Mouse (Mus musculus) neural tube, embryonic 14.5 days (tissue): ENCODE results near the gene Ankrd13a. TPM values are rescaled to one million over a fixed set of nuclear protein-coding genes. Genes with fewer than 3 reads are reported as not detected.

Experiments
- ATAC-seq: fragments of 200-750 bp; cut with Nextera tagmentation; 2 replicates; pipeline ENCODE4 v1.8.0; 2017; ENCODE audit warnings: low read depth, mild to moderate bottlenecking, moderate TSS enrichment, moderate library complexity
- H3K27ac ChIP-seq: fragments of 300-500 bp; sonication (generic); 2 replicates; pipeline ENCODE4 v1.5.1; 2014; ENCODE audit warnings: low read depth, mild to moderate bottlenecking, control low read depth, low read length, moderate library complexity, mixed read lengths
- H3K27me3 ChIP-seq: fragments of 300-500 bp; sonication (generic); 2 replicates; pipeline ENCODE4 v1.6.1; 2014; ENCODE audit warnings: low read length; ENCODE audit not compliant: control insufficient read depth, insufficient read depth
- H3K36me3 ChIP-seq: fragments of 300-500 bp; sonication (generic); 2 replicates; pipeline ENCODE4 v1.6.1; 2014; ENCODE audit warnings: low read length, mixed read lengths; ENCODE audit not compliant: control insufficient read depth, insufficient read depth
- H3K4me1 ChIP-seq: fragments of 300-500 bp; sonication (generic); 2 replicates; pipeline ENCODE4 v1.6.1; 2014; ENCODE audit warnings: low read length; ENCODE audit not compliant: control insufficient read depth, insufficient read depth
- H3K4me2 ChIP-seq: fragments of 300-500 bp; sonication (generic); 2 replicates; pipeline ENCODE4 v1.6.1; 2014; ENCODE audit warnings: mild to moderate bottlenecking, low read depth, low read length, control low read depth
- H3K4me3 ChIP-seq: fragments of 300-500 bp; sonication (generic); 2 replicates; pipeline ENCODE4 v1.5.1; 2014; ENCODE audit warnings: low read depth, low read length, control low read depth, mixed read lengths
- H3K9ac ChIP-seq: fragments of 300-500 bp; sonication (generic); replicated peaks from 2 replicates; pipeline ENCODE4 v1.6.1; 2014; ENCODE audit warnings: low read depth, mild to moderate bottlenecking, control low read depth, low read length, mixed read lengths
- H3K9me3 ChIP-seq: fragments of 300-500 bp; sonication (generic); 2 replicates; pipeline ENCODE4 v1.6.1; 2016; ENCODE audit warnings: low read length; ENCODE audit not compliant: control insufficient read depth
- WGBS: fragments of 180-500 bp; shearing (Covaris S2); extraction: QIAGEN DNeasy Blood & Tissue Kit; methylation state at CpG from one replicate; pipeline ENCODE4 v1.1.7; 2014; 5-methylcytosine and 5-hydroxymethylcytosine counted together
- polyA plus RNA-seq: library from polyadenylated mRNA; unstranded; fragments of >200 nt; fragmentation: Nextera tagmentation; extraction: Ambion mirVana; gene quantifications from 2 replicates; pipeline ENCODE4 v1.2.1, GENCODE M21; 2014

The Ankrd13a gene
- polyA plus RNA-seq, 1 experiment from 2014 or later: 38.8 TPM

GRCm38 (mm10) chr5:114742572-114742971, 31.9 kb upstream of the Ankrd13a start:
- H3K4me1 ChIP-seq: no peaks in the 10 kb centered on the region
- H3K27me3 ChIP-seq: no peaks in the 10 kb centered on the region
- H3K9ac ChIP-seq: no peak overlapping the region
- no peak overlapping the region for H3K27ac ChIP-seq
- no peak overlapping the region for H3K4me2 ChIP-seq
- H3K36me3 ChIP-seq: peaks cover 76% of the 10 kb centered on the region
- WGBS: 94% methylated on average over 10 of the region's 10 CpGs
- no peak for ATAC-seq
- H3K9me3 ChIP-seq: no peaks in the 10 kb centered on the region
- H3K4me3 ChIP-seq: no peak overlapping the region

GRCm38 (mm10) chr5:114742998-114743696, 31.3 kb upstream of the Ankrd13a start:
- peaks cover 71% of the 10 kb centered on the region for H3K36me3 ChIP-seq
- H3K9ac ChIP-seq: no peak overlapping the region
- no peaks in the 10 kb centered on the region for H3K4me1 ChIP-seq
- no peak for ATAC-seq
- H3K4me3 ChIP-seq: no peak overlapping the region
- 89% methylated on average over 13 of the region's 13 CpGs for WGBS
- no peaks in the 10 kb centered on the region for H3K9me3 ChIP-seq
- no peak overlapping the region for H3K27ac ChIP-seq
- H3K27me3 ChIP-seq: no peaks in the 10 kb centered on the region
- H3K4me2 ChIP-seq: no peak overlapping the region

GRCm38 (mm10) chr5:114743697-114744090, 30.8 kb upstream of the Ankrd13a start:
- Histone ChIP-seq H3K9ac (no peak overlapping the region), H3K27me3 (no peaks in the 10 kb centered on the region), H3K4me1 (no peaks in the 10 kb centered on the region), H3K36me3 (peaks cover 66% of the 10 kb centered on the region), H3K4me2 (no peak overlapping the region), H3K4me3 (no peak overlapping the region), H3K9me3 (no peaks in the 10 kb centered on the region), H3K27ac (no peak overlapping the region)
- no peak for ATAC-seq
- 96% methylated on average over 8 of the region's 8 CpGs for WGBS

- ATAC-seq: no peak
- Histone ChIP-seq H3K36me3 (peaks cover 55% of the 10 kb centered on the region), H3K4me2 (no peak overlapping the region), H3K27ac (no peak overlapping the region), H3K9ac (no peak overlapping the region), H3K27me3 (no peaks in the 10 kb centered on the region), H3K4me1 (no peaks in the 10 kb centered on the region), H3K4me3 (no peak overlapping the region), H3K9me3 (no peaks in the 10 kb centered on the region)
- 94% methylated on average over 5 of the region's 5 CpGs for WGBS
Observed at GRCm38 (mm10) chr5:114745581-114745980, 28.9 kb upstream of the Ankrd13a start.

GRCm38 (mm10) chr5:114746886-114747285, 27.6 kb upstream of the Ankrd13a start:
- ATAC-seq: no peak
- Histone ChIP-seq H3K27ac (no peak overlapping the region), H3K27me3 (no peaks in the 10 kb centered on the region), H3K9me3 (no peaks in the 10 kb centered on the region), H3K36me3 (peaks cover 54% of the 10 kb centered on the region), H3K4me3 (no peak overlapping the region), H3K4me1 (no peaks in the 10 kb centered on the region), H3K4me2 (no peak overlapping the region), H3K9ac (no peak overlapping the region)
- 91% methylated on average over 4 of the region's 4 CpGs for WGBS

GRCm38 (mm10) chr5:114747521-114747920, 27.0 kb upstream of the Ankrd13a start:
- Histone ChIP-seq H3K4me1 (no peaks in the 10 kb centered on the region), H3K9ac (no peak overlapping the region), H3K4me2 (no peak overlapping the region), H3K4me3 (no peak overlapping the region), H3K27ac (no peak overlapping the region), H3K27me3 (no peaks in the 10 kb centered on the region), H3K9me3 (no peaks in the 10 kb centered on the region), H3K36me3 (peaks cover 49% of the 10 kb centered on the region)
- ATAC-seq: no peak
- WGBS: 94% methylated on average over 5 of the region's 5 CpGs

- Histone ChIP-seq H3K9ac (no peak overlapping the region), H3K27ac (no peak overlapping the region), H3K9me3 (no peaks in the 10 kb centered on the region), H3K4me3 (no peak overlapping the region), H3K4me2 (no peak overlapping the region), H3K36me3 (peaks cover 41% of the 10 kb centered on the region), H3K4me1 (no peaks in the 10 kb centered on the region), H3K27me3 (no peaks in the 10 kb centered on the region)
- 84% methylated on average over 10 of the region's 10 CpGs for WGBS
- no peak for ATAC-seq
Observed at GRCm38 (mm10) chr5:114750325-114750724, 24.2 kb upstream of the Ankrd13a start.

GRCm38 (mm10) chr5:114752397-114752796, 22.1 kb upstream of the Ankrd13a start:
- Histone ChIP-seq H3K9me3 (no peaks in the 10 kb centered on the region), H3K36me3 (peaks cover 35% of the 10 kb centered on the region; the same call in 1 of the 2 replicates), H3K4me1 (no peaks in the 10 kb centered on the region), H3K27ac (no peak overlapping the region), H3K4me2 (no peak overlapping the region), H3K4me3 (no peak overlapping the region), H3K9ac (no peak overlapping the region), H3K27me3 (no peaks in the 10 kb centered on the region)
- ATAC-seq: no peak
- WGBS: 90% methylated on average over 10 of the region's 10 CpGs

GRCm38 (mm10) chr5:114753384-114753783, 21.1 kb upstream of the Ankrd13a start:
- H3K4me1 ChIP-seq: no peaks in the 10 kb centered on the region
- no peak overlapping the region for H3K27ac ChIP-seq
- H3K27me3 ChIP-seq: no peaks in the 10 kb centered on the region
- no peak for ATAC-seq
- no peak overlapping the region for H3K4me2 ChIP-seq
- H3K9me3 ChIP-seq: no peaks in the 10 kb centered on the region
- no peak overlapping the region for H3K9ac ChIP-seq
- peaks cover 32% of the 10 kb centered on the region for H3K36me3 ChIP-seq
- 84% methylated on average over 11 of the region's 12 CpGs for WGBS
- H3K4me3 ChIP-seq: no peak overlapping the region
